Mouse (Mus musculus): ENCODE results near the gene Ripply3.

DNA sequence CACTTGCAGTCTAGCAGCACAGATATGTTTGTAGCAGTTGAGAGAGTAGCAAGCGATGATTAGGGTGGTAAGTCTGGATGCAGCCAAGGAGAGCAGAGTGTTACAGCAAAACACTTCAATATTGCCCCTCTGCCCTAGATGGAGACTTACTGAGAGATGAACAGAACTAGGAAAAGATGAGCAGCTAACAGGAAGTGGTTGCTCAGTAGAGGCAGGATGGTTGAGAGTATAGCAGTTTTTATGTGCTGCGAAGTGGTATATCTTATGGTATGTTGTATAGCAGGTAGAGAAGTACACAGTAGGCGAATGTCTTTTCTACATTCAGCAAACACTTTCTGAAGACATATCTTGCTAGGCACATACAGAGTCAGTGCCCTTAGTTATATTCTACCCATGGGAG is 55.1 kb downstream of the Ripply3 start:
- no peak for TF ChIP-seq POLR2A (IDR thresholded peaks at IDR 0.05; ENCODE audit: borderline replicate concordance, extremely low read depth, insufficient read depth, insufficient read length, poor library complexity, severe bottlenecking)
- no peak for TF ChIP-seq CTCF (IDR thresholded peaks at IDR 0.05; ENCODE audit: borderline replicate concordance, extremely low read depth, insufficient read depth, insufficient read length)
